Mouse (Mus musculus) layer of hippocampus, postnatal 14 days (tissue): ENCODE results near the gene Prkcq. TPM values are rescaled to one million over a fixed set of nuclear protein-coding genes. Genes with fewer than 3 reads are reported as not detected.

Experiments
- DNase-seq, 2 experiments: peaks; one replicate each; pipeline ENCODE4 v3.0.0; 2021 to 2022; ENCODE audit warnings: low spot score in 2 of 2, mixed read lengths in 1 of 2
- total RNA-seq, 2 experiments: library from RNA; stranded (reverse); gene quantifications; 2 replicates each; pipeline ENCODE4 v1.2.3; 2021

Prkcq gene
- total RNA-seq, 2 experiments from 2014 or later: 14.3 to 15.2 TPM

DNA sequence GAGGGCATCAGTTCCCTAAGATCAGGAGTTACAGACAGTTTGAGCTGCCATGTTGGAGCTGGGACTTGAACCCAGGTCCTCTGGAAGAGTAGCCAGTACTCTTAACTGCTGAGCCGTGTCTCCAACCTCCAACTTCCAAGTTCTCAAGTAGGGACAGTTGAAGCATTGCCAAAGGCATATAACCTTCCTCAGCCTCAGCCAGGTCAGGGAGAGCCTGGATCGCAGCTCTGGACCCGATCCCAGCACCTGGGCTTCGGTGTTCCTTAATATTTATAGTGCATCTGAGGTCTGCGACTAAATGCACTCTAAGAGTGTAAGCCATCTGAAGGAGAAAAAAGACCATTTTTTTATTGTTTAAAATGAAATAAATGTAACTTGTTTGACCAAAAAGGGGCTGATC lies 12.1 kb downstream of the Prkcq start:
- no peak for DNase-seq

DNA sequence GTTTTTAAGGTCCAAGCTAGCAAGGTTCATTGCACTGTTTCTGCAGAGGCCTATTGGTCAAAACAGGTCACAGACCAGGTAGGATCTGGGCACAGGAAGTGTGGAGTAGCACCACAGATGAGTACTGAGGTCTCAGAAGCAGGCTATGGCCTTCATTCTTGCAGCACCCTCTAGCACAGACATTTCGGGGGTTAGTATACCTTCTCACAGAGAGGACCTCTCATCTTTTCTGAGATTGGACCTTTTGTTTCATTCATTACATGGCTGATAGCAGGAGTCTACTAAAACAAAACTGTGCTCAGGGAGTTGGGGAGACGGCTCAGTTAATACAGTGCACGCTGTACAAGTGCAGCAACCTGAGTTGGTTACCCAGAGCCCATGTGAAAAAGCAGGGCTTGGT lies 14.7 kb downstream of the Prkcq start:
- DNase-seq: no peak

DNA sequence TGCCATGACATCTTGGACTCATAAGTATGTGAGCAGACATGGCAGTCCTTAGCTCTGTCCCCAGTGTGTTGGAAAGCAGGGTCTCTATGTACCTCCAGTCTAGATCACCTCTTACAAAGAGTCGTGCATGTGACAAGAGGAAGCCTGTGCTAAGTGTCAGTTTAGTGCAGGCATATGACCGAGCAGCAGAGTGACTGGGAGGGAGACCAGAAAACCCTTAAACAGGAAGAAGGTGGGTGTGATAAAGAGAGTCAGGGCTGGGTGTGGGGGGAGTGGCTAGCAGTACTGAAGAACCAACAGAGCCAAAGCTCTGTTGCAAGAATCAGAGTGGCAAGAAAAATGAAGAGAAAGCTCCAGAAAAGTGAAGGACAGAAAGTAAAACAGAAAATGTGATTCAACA lies 15.3 kb downstream of the Prkcq start:
- no peak for DNase-seq

DNA sequence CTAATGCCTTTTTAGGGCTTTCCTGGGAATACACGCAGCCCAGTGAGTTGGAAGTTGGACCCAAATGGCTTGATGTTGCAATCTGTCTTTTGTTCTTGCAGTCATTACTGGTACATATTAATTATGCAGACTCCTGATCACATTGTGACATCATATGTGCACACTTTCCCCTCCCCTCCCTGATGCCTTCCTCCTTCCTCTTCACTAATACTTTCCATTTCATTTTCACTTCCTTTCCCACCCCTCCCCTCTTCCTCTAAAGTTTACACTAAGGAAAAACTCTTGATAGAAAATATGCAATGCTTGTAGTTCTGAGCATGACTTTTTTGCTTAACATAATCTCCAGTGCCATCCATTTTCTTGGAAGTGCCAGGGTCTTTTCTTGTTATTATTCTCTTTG lies 16.4 kb downstream of the Prkcq start:
- DNase-seq: no peak

DNA sequence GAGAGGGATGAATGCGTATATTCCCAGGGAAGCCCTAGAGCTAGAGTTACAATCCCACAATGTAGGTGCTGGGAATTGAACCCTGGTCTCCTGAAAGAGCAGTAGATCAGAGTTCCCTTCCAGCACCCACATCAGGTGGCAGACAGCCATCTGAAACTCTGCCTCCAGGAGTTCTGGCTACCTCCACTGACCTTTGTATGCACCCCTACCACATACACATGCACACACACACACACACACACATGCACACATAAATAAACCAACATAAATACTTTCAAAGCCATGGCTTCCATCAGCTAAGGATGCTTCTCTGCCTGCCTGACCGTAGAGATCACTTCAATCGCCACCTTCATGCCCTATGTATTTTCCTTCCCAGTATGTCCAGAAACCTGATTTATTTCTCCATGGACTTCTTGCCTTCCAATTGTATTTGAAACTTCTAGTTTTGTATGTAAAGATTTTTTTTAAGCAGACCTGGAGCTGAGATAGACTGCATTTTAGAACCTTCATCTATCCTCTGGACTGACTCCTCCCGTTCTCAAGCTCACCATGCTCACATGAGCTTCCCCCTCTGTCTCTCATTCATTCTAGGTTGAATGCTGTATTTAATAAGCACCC lies 17.4 kb downstream of the Prkcq start:
- DNase-seq: no peak

DNA sequence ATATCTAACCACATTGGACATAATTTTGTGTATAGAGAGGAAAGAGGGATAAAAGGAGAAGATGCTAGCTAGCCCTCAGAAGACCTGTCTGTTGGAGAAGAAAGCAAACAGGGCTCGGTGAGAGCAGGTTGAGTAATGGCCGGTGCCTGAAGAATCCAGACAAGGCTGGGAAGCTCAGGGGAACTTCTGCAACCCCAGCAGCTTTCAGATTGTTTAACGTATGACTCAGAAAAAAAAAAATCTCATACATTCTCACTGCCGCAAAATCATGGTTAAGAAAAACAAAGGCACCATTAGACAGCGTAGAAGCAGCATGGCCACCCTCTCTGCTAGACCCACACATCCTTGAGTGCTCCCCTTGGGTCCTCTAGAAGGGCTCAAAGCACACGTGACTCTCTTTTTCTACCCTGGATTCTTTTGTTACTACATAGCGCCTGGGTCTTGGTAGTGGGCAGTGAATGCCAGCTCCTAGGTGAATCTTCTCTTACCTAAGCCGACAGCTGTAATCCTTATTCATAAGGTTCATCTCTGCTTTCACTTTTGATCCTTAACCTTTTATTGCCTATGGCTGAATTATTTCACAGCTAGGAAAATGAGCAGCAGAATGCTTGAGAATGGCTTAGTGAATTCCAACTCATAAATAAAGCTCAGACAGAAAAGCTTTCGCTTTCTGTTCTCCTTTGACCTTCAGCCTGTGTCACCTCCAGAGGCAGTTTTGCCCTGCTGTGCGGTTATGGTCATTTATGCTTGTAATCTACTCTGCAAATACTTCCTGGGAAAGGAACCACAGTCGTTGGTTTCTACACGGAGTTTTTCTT lies 20.6 kb downstream of the Prkcq start:
- no peak for DNase-seq

DNA sequence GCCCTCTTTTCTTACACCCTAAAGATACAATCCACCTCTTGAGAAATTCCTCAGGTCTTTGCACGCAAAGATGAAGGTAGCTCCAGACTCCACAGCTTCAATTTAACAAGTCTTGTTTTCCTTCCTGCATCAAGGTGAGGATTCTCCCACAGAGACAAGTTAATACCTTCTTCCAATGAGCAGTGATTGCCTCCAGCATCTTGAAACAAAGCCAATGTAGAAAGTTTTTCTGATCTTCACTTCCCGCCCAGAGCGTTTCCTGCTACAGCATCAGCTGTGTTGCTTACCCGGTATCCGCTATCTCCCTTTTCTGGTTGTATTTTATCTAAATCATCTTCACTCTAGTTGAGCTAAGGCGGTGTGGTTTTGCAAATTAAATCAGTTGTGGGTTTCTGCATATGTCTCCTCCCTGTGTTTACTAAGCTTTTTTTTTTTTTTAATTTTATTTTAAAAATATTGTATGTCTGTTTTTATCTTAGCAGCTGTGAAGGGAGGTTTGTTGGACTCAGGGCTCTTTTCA lies 21.3 kb downstream of the Prkcq start:
- no peak for DNase-seq

DNA sequence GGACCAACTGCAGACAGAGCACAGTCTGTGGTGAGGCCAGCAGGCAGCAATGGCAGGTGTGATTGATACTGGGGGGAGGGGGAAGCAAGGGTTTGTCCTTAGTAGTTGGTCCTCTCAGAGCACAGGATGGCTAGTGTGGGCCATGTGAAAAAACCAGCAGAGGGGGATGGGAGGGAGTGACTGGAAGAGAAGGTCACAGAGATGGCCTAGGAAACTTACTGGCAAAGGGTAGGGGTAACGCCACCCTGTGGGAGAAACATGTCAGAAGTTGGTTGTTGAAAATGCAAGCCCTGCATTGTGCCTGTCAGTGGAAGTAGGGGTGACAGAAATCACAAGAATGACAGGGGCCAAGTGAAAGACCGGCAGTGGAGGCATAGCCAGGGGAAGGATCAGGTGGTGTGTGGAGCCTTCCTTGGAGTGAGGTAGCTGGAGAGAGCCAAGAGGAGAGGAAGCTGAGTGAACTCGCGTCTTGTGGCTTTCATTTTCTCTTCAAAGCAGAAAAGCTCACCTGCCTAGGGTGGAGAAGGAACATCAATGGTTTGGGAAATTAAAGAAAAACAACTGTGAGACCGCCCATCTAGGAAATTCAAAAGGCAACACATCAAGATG lies 22.9 kb downstream of the Prkcq start:
- no peak for DNase-seq

DNA sequence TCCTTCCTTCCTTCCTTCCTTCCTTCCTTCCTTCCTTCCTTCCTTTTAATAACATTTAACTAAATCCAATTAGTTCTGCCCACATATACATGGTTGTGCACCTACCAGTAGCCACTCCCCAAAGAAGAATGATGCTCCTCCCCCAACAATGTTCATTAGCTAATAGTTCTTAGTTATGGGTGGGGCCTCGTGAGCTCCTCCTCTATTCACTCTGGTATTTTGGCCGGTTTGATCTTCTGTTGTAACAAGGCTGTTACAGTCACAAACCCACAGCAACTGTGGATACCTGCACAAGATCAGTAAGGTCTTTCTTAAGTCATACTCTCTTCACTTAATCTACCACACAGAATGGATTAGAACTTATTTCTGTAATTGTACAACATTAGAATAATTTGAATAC lies 24.2 kb downstream of the Prkcq start:
- no peak for DNase-seq

DNA sequence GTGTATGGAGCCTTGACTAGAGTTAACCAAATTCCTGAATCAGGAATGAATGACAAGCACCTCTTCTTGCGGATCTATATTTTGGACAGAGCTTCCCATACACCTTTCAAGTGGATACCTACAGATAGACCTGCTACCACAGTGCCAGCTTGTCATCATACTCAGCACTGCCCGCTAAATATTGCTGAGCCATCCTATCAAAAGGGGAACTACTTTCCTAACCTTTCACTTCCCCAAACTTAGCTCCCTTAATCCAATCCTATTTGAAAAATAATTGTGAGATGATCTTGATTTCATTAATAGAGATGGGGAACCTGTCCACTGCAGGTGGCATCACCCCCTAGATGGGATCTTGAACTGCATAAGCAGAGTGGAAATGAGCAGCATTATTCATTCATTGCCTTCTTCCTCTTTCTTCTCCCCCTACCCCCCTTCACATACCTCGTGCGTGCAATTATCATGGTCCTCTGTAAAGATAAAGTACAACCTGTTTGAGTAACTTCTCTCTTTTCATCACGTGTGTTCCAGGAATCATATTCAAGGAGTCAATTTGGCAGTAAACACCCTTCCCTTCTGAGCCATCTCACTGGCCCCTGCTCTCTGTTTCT lies 25.1 kb downstream of the Prkcq start:
- no peak for DNase-seq

DNA sequence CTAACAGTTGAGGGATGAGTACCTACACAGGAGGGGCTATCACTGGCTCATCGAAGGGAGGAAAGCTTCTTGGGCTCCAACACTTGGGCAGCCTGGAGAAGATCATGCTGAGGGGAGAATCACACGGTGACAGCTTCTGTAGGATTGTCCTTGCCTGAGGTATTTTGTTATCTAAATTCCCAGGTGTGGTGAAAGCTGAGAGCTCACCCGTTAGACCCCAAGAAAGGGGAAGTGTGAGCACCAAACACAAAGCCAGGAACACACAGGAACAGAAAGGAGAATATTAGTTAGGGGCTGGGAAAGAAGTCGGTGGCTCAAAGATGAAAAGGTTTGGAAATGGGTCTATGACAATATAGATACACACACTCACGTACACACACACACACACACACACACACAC lies 27.7 kb downstream of the Prkcq start:
- no peak for DNase-seq

DNA sequence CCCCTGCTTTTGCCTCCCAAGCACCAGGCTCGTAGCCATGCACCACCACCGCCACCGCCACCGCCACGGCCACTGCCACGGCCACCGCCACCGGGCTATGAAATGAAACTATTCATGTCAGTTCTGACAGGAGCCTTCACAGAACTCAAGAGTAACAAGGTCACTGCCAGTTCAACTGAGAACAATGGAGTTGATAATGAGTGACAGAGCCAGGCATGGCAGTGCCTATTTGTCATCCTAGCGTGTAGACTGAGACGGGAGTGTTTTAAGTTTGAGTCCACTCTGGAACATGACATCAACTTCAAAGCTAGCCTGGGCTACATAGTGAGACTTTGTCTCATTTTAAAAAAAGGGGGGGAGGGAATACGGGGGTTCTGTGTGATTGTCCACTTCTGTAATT lies 30.9 kb downstream of the Prkcq start:
- DNase-seq: no peak

DNA sequence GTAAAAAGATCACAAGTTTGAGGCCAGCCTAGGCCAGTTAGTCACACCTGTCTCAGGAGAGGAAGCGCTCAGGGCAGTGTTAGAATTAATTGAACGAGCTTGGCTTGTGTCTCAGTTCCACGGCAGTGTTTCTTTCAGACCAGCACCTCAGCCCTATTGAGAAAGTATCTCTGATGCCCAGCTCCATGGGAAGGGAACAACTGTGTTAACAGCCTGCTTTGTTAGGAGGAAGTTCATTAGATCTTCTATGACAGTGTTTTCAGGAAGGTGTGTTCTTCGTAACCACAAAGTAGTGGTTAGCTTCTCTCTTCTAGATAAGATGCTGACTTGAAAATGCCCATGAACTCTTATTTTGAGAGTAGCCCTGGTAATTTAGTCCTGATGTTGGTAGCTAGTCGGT lies 31.4 kb downstream of the Prkcq start:
- DNase-seq: no peak

DNA sequence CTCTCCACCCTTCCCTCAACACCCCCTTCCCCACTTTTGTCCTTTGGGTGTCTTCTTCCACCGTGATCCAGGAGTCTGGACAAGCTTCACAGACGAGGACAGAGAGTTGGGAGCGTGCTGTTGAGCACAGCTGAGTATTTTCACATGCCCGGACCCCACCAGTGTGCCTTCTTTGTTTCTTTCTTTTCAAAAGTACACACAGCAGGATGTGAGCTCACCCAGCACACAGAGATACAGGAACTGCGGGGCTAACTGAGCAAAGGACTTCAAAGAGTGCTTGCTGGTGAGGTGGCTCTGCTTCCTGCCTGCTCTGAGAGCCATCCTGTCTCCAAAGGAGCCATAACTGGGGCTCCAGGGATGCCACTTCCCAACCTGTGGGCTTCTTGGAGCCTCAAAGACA lies 32.3 kb downstream of the Prkcq start:
- DNase-seq: no peak

DNA sequence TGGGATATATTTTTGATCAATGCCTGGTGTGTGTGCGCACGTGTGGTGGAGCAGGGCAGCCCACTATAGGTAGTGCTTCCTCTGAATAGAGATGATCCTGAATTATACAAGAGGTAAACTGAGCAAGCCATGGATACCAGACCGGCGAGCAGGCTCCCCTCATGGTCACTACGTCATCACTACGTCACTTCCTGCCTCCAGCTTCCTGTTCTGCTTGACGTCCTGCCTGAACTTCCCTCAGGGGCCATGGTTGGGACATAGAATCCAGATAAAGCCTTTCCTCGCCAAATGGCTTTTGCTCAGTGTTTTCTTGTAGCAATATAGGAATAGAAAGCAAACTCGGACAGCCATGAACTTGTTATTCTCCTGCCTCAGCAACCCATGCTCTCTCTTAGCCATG lies 33.1 kb downstream of the Prkcq start:
- no peak for DNase-seq

DNA sequence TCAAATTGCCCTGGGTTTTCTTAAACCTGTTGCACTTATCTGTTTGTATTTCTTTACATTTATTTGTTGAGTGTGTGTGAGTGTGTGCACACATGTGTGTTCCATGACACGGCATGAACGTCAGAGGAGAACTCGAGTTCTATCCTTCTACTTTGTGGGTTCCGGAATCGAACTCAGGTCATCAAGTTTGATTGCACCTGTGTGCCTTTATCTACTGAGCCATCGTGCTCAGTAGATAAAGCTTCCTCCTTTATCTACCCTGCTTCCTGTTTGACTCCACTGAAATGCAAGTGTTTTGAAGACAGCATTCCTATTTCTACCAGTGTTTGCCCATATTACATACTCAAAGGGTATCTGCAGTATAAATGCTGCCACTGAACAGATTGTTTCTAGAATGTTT lies 33.8 kb downstream of the Prkcq start:
- no peak for DNase-seq

DNA sequence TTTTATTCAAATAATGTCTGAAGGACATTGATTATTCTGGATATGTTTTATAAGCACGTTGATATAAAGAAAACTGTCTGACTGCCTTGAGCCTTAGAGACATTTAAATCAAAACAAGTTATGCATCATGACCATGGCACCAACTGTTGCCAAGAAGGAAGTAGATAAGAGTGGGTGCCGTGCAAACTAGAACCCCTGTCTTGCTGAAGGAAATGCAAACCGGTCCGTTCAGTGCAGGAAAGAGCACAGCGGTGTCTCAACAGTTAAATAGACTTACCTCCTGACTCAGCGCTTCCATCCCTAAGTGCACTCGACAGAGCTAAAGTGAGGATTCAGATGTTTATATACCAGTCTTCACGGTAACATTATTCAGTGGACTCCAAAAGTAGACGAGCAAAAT lies 36.4 kb downstream of the Prkcq start:
- DNase-seq: no peak

DNA sequence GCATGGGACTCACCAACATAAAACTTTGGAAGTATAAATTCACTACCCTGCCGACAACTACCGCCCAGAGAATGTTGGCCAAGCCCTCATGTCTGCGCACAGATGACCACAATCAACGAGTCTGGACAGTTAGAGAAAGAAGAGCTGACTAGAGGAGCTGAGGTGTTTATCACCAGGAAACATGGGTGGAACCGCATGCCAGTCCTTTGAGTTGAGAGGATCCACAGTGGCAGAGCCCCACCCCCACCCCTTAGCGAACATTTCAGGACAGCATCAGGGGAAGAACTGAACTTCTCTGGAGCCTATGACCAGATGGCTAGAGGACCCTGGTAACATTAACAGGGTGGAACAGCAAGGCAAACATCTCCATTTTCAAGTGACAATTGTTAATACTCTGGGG lies 37.4 kb downstream of the Prkcq start:
- no peak for DNase-seq

DNA sequence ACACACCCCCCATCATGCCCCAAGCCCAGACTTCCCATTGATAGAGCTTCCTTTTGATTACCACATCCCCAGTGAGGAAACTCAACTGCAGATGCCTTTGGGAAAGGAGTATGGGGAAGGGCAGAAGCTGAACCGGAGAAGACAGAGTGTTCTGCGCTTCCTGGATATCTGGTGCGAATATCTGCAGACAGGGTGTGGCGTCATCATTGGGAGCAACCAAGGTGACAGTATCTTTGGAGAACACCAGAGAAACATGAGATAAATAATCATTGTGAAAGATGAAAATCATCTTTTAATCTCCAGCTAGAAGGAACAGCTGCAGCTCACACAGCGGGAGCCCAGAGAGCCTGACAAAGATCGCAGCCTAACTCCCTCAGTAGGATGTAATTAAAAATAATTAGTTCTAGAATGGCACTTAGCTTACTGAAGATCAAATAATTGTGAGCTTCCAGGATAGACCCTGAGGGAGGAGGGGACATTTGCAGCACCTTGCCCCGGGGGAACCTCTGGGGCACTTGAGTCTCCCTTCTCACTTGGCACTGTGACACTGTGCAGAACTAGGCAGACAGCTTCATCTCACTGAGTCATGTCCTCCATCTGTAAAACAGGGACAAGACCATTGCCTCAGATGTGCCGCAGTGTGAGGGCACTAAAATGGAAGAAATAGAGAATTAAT lies 38.5 kb downstream of the Prkcq start:
- DNase-seq: no peak

DNA sequence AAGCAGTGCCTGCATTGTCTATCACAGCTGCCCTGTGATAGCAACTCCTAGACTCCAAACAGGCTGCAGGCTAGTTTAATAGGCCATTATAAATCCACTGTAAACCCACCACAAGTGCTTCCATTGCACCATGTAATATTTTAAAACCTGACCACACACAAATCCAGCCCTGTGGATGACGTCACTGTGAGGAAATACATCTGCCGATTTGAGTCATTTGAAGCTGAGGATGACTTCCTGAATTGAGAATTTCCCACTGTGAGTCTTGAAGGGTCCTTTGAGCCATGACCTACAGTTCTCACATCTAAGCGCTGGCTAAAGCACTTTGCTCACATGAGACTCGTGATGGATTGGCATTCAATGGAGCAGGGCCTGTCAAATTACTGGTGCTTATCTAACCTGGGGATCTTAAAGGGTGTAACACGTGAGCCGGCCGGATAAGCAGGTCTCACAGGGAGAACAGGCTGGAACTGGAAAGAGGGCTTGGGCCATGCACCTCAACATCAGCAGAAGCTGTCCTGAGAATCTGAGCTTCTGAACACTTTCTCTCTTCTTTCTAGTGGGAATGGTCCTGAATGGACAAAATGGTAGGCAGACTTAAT lies 40.2 kb downstream of the Prkcq start:
- DNase-seq: no peak

DNA sequence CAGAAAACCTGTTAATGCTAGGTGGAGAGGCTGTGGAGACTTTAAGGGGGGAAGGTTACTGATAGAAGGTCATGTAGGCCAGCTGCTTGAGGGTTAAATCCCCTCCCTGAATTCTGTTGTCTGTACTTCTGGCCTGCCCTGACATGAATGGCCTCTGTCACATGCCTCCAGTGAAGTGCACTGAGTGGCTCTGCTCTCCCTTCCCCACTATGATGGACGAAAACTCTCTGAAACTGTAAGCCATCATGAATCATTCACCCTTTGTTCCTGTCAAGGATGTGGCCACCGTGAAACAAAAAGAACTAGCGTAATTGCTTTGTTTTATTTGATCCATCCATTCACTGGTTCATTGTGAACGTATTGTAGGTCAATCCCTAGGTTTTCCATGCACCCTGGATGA lies 44.5 kb downstream of the Prkcq start:
- DNase-seq: no peak
